Mouse (Mus musculus): ENCODE data around the gene Zfp94.

DNA sequence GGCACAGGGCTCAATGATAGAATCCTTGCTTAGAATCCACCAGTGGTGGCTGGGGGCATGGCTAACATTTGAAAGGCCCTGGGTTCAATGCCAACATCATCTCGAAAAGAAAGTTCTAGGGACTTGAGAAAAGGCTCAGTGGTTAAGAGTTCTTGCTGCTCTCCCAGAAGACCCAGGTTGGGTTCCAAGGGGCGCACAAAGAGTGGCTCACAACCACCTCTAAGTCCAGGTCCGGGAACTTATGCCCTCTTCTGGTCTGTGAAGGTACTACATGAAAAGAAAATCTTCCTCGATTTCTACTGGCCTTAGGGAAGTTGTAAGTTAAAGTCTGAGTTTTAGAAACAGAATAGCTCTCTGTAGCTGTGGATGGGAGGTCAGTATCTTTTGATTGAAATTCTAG is 30.4 kb downstream of the Zfp94 start:
- no peak for TF ChIP-seq POLR2A (IDR thresholded peaks at IDR 0.05; ENCODE audit: insufficient read length, low read depth)
- no peak for TF ChIP-seq USF1 (IDR thresholded peaks at IDR 0.05; ENCODE audit: low read depth)
- TF ChIP-seq MYOG (IDR thresholded peaks at IDR 0.05; ENCODE audit: control insufficient read depth in 1 of 3, insufficient read depth in 1 of 3, insufficient read length in 2 of 3, low read depth in 2 of 3): no peak
